Mouse (Mus musculus) cerebellum, adult 2 months (tissue): ENCODE data around the gene Olfr771. TPM values are rescaled to one million over a fixed set of nuclear protein-coding genes. Genes with fewer than 3 reads are reported as not detected.
"Not testable (repeated sequence)": the region's sequence is repeated elsewhere in the genome, so short reads cannot be mapped to it uniquely, and the experiment has no call there.

Experiments
- DNase-seq, 2 experiments: peaks; one replicate each; pipeline ENCODE4 v3.0.0; 2021
- H3K27ac ChIP-seq: fragments of 200-500 bp; 2 replicates; pipeline ENCODE4 v1.5.1; 2012; ENCODE audit warnings: low read length, control low read depth, inconsistent platforms; ENCODE audit not compliant: insufficient read depth
- H3K27me3 ChIP-seq: fragments of 200-500 bp; 2 replicates; pipeline ENCODE4 v1.6.1; 2012; ENCODE audit warnings: inconsistent platforms, mild to moderate bottlenecking, low read length, moderate library complexity; ENCODE audit not compliant: control insufficient read depth, insufficient read depth
- H3K4me1 ChIP-seq: fragments of 200-500 bp; 2 replicates; pipeline ENCODE4 v1.6.1; 2011; ENCODE audit warnings: low read length; ENCODE audit not compliant: control insufficient read depth, insufficient read depth
- H3K4me3 ChIP-seq: fragments of 200-500 bp; replicated peaks from 2 replicates; pipeline ENCODE3; 2011; ENCODE audit warnings: mild to moderate bottlenecking, low read depth, low read length, control low read depth; ENCODE audit not compliant: insufficient read depth
- CTCF ChIP-seq: fragments of 200-500 bp; IDR thresholded peaks from 2 replicates; pipeline ENCODE4 v1.5.1; 2011; ENCODE audit warnings: low read depth, mild to moderate bottlenecking, control low read depth, low read length, moderate library complexity, borderline replicate concordance; ENCODE audit not compliant: insufficient read depth
- POLR2A ChIP-seq: fragments of 200-500 bp; IDR thresholded peaks from 2 replicates; pipeline ENCODE4 v1.6.1; 2011; ENCODE audit warnings: low read length, control low read depth, borderline replicate concordance; ENCODE audit not compliant: insufficient read depth
- WGBS: fragments of 180-500 bp; shearing (Covaris S2); methylation state at CpG from one replicate; pipeline ENCODE4 v1.1.7; 2018; 5-methylcytosine and 5-hydroxymethylcytosine counted together
- polyA plus RNA-seq: library from polyadenylated mRNA; depleted of rRNA; stranded (reverse); fragments of >200 nt; gene quantifications from 2 replicates; pipeline ENCODE4 v1.2.3, GENCODE M21; 2012; rRNA removed

Olfr771 gene
- not detected in 2 replicates for polyA plus RNA-seq

DNA sequence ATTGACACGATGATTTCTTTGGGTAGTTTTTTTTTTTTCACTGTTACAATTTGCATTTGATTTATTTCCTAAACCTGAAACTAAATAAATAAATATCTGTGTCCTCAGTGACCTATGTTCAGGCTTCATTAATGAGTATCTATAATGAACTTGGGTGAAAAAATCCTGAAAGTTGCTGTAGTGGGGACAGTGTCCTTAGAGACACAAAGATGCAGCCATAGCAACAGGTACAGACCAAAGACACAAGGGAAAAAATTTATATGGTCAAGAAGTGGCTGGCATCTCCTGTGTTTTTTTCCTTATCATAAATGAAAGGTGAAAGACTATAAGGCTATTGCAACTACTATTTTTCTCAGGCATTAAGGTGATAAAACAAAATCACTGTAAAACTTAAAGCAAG, at the start of gene Olfr771:
Gene Olfr771, minus strand, starts transcription at position 101 of the 400 bp plus-strand sequence.
- H3K27me3 ChIP-seq = no peaks in the 10 kb centered on the region
- no peak within 1 kb of the TSS for H3K4me3 ChIP-seq
- no peaks in the 10 kb centered on the region for H3K4me1 ChIP-seq
- TF ChIP-seq CTCF (no peak), POLR2A (no peak)
- DNase-seq = no peak
- WGBS = 91% methylated on average over 1 of the region's 1 CpGs
- H3K27ac ChIP-seq = no peak within 1 kb of the TSS

GRCm38 (mm10) chr10:129187319-129187718, 22.8 kb upstream of the Olfr771 start, which contains the start of gene Olfr773:
Gene Olfr773, minus strand, starts transcription at chr10:129187419.
- H3K4me1 ChIP-seq = not testable (repeated sequence)

GRCm38 (mm10) chr10:129177821-129178220, 13.3 kb upstream of the Olfr771 start, which contains the start of gene Olfr772:
Gene Olfr772, minus strand, starts transcription at chr10:129177921.
- not testable (repeated sequence) for H3K4me1 ChIP-seq, H3K27me3 ChIP-seq, H3K4me3 ChIP-seq, H3K27ac ChIP-seq, DNase-seq
- WGBS = 90% methylated on average over 4 of the region's 4 CpGs

More at GRCm38 (mm10) chr10:129187319-129187718, 22.8 kb upstream of the Olfr771 start, which contains the start of gene Olfr773:
- not testable (repeated sequence) for H3K27ac ChIP-seq, H3K27me3 ChIP-seq, DNase-seq, H3K4me3 ChIP-seq

DNA sequence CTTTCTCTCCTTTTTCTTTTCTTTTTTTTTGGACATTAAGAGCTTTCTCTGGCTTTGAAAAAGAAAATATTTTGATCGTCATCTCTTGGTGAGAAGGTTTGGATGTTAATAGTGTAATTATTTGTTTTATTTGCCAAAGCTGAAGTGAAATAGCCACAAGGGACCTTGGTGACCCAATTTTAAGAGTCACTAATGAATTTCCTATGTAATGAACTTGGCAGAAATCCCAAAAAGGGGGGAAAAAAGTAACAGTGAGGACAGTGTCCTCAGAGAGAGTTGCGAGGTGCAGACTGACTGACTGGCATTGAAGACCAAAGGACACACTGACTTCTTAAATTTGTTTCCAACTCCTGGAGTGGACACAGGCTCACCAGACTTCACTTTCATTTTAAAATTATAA, 25.7 kb downstream of the Olfr771 start, which contains the start of gene Olfr770:
Gene Olfr770, minus strand, starts transcription at position 101 of the 400 bp plus-strand sequence.
- no peak within 1 kb of the TSS for H3K27ac ChIP-seq
- WGBS = 28% methylated on average over 2 of the region's 2 CpGs
- H3K27me3 ChIP-seq = no peaks in the 10 kb centered on the region
- no peaks in the 10 kb centered on the region for H3K4me1 ChIP-seq
- TF ChIP-seq POLR2A (no peak), CTCF (no peak)
- no peak within 1 kb of the TSS for H3K4me3 ChIP-seq
- peak in 1 of 2 experiments; percentile 4 for DNase-seq

DNA sequence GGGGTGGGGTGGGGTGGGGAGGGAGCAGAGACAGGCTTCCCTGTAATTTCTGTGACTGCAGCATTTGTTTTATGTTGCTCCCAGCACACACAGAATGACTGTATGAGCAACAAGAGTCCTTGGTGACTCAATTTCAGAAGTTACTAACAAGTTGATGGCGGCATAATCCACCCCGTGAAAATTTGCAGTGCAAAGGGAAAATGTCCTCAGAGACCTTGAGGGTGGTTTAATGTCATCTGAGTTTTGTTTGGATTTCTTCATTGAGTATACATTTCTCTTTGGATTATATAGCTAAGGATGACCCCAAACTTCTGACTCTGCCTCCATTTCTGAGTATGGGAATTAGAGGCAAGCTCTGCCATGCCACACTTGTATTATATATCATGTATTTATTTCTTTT, 46.8 kb downstream of the Olfr771 start, which contains the start of gene Olfr769:
Gene Olfr769, minus strand, starts transcription at position 101 of the 400 bp plus-strand sequence.
- H3K27me3 ChIP-seq = no peaks in the 10 kb centered on the region
- TF ChIP-seq CTCF = no peak
- no peak for TF ChIP-seq POLR2A
- no peaks in the 10 kb centered on the region for H3K4me1 ChIP-seq

DNA sequence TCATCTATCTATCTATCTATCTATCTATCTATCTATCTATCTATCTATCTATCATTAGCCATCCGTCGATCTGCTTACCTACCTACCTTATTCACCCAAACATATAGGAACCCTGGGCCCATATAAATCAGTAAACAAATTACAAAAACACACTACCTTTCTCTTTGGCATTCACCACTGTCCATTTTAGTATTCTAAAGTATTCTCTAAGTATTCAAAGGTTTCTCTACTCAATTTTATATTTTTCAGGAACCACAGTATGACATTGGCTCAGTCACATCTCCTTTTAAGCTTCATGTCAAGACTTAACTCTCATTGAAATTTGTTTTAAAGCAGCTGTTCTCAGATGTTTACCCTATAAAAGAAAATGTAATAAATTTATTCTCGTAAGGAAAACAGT, 49.4 kb downstream of the Olfr771 start:
- no peak overlapping the region for H3K27ac ChIP-seq
- H3K27me3 ChIP-seq = no peaks in the 10 kb centered on the region
- H3K4me3 ChIP-seq = no peak overlapping the region
- no peak for DNase-seq
- TF ChIP-seq CTCF (no peak), POLR2A (no peak)
- H3K4me1 ChIP-seq = no peaks in the 10 kb centered on the region
- 94% methylated on average over 3 of the region's 3 CpGs for WGBS

More for the DNA sequence above, 46.8 kb downstream of the Olfr771 start, which contains the start of gene Olfr769:
- no peak for DNase-seq
- 81% methylated on average over 2 of the region's 2 CpGs for WGBS
- Histone ChIP-seq H3K4me3 (no peak within 1 kb of the TSS), H3K27ac (no peak within 1 kb of the TSS)

Other genes with a start within 250 kb of the Olfr771 start
- 37.0 and 45.7 TPM in 2 replicates for gene Rdh5, start 241.9 kb downstream of the Olfr771 start, polyA plus RNA-seq
- 350 and 357 TPM in 2 replicates for gene Bloc1s1, start 240.7 kb downstream of the Olfr771 start, polyA plus RNA-seq
- 96.2 and 106 TPM in 2 replicates for gene Itga7, start 230.9 kb downstream of the Olfr771 start, polyA plus RNA-seq
- not detected in 2 replicates for gene Mettl7b, start 203.8 kb downstream of the Olfr771 start, polyA plus RNA-seq
- gene Olfr9, start 175.3 kb downstream of the Olfr771 start, polyA plus RNA-seq = not detected in 2 replicates
- not detected in 2 replicates for gene Olfr763, start 154.0 kb downstream of the Olfr771 start, polyA plus RNA-seq
- not detected in 2 replicates for gene Olfr764-ps1, start 124.9 kb downstream of the Olfr771 start, polyA plus RNA-seq
- gene Olfr765, start 114.8 kb downstream of the Olfr771 start, polyA plus RNA-seq = not detected in 2 replicates
- gene Olfr766-ps1, start 95.8 kb downstream of the Olfr771 start, polyA plus RNA-seq = not detected in 2 replicates
- gene Olfr767, start 81.8 kb downstream of the Olfr771 start, polyA plus RNA-seq = not detected in 2 replicates
- gene Olfr768, start 65.4 kb downstream of the Olfr771 start, polyA plus RNA-seq = not detected in 2 replicates
- gene Olfr769, start 46.9 kb downstream of the Olfr771 start, polyA plus RNA-seq = not detected in 2 replicates
- gene Olfr770, start 25.8 kb downstream of the Olfr771 start, polyA plus RNA-seq = not detected in 2 replicates
- gene Olfr772, start 13.2 kb upstream of the Olfr771 start, polyA plus RNA-seq = not detected in 2 replicates
- not detected in 2 replicates for gene Olfr773, start 22.7 kb upstream of the Olfr771 start, polyA plus RNA-seq
- gene Olfr774, start 71.5 kb upstream of the Olfr771 start, polyA plus RNA-seq = not detected in 2 replicates
- gene Olfr775, start 83.7 kb upstream of the Olfr771 start, polyA plus RNA-seq = not detected in 2 replicates
- not detected in 2 replicates for gene Olfr776, start 94.4 kb upstream of the Olfr771 start, polyA plus RNA-seq
- gene Olfr777, start 106.7 kb upstream of the Olfr771 start, polyA plus RNA-seq = not detected in 2 replicates
- gene Olfr780, start 153.4 kb upstream of the Olfr771 start, polyA plus RNA-seq = not detected in 2 replicates
- gene Olfr781, start 164.1 kb upstream of the Olfr771 start, polyA plus RNA-seq = not detected in 2 replicates
- gene Olfr782, start 184.1 kb upstream of the Olfr771 start, polyA plus RNA-seq = not detected in 2 replicates
- gene Olfr784, start 219.3 kb upstream of the Olfr771 start, polyA plus RNA-seq = 0.06 and 0.08 TPM in 2 replicates
- gene Olfr785, start 240.7 kb upstream of the Olfr771 start, polyA plus RNA-seq = not detected in 2 replicates